Mouse (Mus musculus) layer of hippocampus, postnatal 36 days (tissue): ENCODE results near the gene Magi2. TPM values are rescaled to one million over a fixed set of nuclear protein-coding genes. Genes with fewer than 3 reads are reported as not detected.
A peak's percentile ranks its signal among the peaks of the same experiment; 100 is the strongest.
"Not testable (repeated sequence)": the region's sequence is repeated elsewhere in the genome, so short reads cannot be mapped to it uniquely, and the experiment has no call there.

Experiments used
- DNase-seq, 2 experiments: peaks; one replicate each; pipeline ENCODE4 v3.0.0; 2022
- total RNA-seq, 2 experiments: library from RNA; stranded (reverse); gene quantifications; 2 replicates each; pipeline ENCODE4 v1.2.3; 2021

The Magi2 gene
- total RNA-seq: 100 to 1,000 TPM; 131 to 156 TPM

DNA sequence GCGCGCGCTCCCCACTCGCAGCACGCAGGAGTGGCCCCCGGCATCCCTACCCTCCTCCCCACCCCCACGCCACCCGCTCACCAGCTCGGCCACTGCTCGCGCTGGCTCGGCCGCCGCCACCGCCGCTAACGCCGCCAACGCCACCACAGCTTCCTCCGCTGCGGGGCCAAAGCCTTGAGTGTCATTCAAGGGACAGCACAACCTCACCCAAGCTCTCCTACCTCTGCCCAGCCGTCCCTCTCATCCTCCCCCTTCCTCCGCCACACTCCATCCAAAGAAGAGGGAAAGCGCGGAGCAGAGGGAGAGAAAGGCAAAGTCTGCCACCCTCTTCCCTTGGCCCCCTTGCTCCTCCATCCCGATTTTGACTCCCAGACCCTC is at the start of gene Magi2:
Gene Magi2, plus strand, starts transcription at position 171 of the 378 bp plus-strand sequence.
- DNase-seq: no peak

DNA sequence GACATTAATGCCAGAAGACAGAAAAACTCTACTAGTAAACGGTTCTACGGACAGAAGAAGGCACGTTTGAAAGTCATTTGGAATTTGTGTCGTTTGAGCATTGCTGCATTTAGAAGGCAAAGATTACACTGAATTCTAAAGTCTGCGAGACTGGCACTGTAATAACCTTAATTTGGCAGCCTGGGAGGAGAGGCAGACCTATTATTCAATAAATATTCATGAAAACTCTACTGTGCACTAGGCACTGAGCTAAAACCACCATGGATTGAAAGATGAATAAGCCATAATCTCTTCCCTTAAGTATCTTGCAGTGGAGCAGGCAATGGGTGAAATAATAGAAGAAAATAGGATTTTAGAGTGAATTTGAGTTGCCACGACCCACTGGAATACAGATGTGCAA is 48.2 kb upstream of the Magi2 start:
- no peak for DNase-seq

DNA sequence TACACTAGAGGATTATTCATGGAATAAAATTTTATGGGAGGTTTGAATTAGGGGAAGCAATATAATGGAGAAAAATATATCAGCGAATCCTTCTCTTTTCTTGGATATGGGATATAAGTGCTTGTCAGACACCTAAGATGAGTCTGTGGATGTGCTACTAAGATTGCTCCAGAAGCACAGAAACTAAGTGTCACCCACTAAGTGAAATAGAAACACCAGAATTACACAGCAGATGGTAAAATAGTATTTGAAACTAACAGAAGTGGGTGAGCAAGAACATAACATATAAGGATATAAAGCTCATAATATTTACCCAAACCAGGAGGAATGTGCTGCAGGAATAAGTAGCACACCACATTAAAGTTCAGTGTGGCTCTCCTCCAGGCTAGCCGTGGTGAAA is 40.7 kb upstream of the Magi2 start:
- no peak for DNase-seq

DNA sequence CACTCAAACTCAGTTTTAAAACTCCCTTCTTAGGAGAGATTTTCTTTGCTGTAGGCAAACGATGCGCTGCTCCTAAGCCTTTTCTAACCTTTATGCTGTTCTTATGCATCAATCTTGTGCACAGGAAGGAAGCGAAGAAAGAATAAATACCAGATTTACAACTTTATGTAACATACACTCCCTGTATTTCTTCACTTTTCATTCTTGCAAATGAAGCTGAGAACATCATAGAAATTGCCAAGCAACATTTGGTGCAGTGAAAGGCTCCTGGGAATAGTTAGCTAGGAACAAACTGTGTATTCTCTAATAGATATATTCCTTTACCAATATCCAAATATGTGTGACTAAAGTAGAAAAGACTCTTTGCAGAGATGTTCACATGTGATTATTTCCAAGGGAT is 15.2 kb upstream of the Magi2 start:
- DNase-seq: no peak

DNA sequence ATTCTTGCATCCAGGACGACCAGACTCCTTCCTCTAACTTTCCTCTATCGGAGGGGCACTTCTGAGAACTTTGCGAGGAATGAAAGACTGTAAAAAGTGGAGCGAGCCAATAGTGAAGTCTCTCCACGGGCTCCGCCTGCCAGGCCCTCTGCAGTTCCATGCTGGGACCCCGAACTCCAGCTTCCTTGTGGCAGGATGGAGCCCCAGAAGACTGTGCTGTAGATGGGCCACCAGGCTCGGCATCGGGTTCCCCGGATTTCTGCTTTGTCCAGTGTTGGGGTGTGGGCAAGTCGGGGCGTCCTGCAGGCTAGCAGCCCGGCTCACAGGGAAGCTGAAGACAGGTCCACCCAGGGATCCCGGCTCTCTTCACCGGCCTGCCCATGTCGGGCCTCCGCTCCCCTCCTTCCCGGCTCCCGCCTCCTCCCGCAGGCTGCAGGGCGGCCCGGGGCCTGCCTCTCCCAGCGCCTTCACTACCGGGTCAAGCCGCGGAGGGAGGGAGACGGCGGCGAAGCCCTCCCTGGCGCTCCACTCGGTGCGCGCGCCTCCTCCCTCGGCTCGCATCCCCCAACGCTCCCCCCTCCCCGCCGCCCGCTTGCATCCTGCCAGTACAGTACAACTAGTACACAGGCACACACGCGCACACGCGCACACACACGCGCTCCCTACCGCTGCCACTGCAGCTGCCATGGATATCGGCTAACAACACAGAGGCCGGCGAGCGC is 531 bp upstream of the Magi2 start:
- peak; percentile 85 to 86 for DNase-seq

DNA sequence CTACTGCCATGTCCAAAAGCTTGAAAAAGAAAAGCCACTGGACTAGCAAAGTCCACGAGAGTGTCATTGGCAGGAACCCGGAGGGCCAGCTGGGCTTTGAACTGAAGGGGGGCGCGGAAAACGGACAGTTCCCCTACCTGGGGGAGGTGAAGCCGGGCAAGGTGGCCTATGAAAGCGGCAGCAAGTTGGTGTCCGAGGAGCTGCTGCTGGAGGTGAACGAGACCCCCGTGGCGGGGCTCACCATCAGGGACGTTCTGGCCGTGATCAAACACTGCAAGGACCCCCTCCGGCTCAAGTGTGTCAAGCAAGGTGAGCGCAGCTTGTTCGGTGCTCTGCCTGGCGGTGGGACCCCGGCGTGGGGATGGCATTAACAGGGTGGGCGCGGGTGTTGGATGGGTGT is 445 bp downstream of the Magi2 start:
- peak; percentile 29 to 34 for DNase-seq

DNA sequence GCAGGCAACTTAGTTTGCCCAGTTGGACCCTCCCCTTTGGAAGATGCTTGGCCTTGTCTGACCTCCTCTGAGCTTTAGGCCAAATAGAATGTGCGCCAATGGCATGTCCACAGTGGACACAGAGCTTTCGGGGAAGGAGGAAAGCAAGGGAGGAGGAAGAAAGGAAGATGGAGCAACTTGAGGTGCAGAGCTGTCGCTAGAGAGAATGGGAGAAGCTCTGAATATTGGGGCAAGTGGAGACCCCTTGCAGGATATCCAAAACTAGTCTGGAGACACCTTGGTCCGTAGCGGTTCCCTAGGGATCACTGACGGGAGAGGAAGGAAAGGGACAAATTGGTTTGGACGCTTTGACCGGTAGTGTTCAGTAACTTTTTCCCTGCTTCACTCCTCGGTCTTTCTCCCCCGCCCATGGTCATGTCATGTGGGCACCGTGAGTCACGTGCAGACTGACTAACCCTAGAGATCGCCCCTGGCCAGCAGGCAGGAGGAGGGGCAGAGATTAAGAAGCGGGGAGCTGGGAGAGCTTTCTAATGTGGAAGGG is 1.0 kb downstream of the Magi2 start:
- DNase-seq: peak; percentile 56 to 60

DNA sequence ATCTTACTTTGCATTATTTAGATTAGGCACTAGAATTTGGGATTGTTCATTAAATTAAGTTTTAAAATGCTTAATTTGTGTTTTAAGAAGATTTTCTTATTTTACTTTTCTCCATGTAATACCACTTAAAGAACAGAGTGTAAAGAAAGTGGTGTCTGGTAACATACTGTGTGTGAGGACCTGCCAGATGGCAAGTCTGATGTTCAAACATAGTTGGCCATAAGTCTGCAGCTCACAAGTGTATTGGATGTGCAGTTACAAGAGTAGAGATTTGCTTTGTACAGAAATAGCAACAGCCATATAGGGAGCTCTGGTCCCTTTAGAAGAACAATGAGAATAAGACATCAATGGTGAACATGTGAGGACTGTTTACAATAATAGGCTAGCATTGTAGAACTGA is 15.0 kb downstream of the Magi2 start:
- DNase-seq: no peak

DNA sequence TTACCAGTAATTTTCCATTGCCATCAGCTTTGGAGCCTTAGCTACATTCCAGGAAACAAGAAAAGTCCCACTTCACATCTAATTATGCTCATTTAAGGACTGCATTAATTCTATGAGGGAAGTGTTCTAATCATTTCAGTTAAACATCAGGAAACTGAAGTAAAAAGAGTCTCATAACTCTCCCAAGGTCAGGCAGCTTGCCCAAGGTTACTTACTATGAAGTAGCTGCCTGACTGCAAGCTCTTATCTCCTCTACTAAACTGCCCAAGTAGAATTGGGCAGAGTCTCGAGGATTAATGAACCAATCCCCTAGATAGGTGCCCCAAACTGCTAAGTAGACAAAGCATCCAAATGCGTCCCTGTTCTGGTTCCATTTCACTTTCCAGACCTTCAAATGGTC is 19.6 kb downstream of the Magi2 start:
- no peak for DNase-seq

DNA sequence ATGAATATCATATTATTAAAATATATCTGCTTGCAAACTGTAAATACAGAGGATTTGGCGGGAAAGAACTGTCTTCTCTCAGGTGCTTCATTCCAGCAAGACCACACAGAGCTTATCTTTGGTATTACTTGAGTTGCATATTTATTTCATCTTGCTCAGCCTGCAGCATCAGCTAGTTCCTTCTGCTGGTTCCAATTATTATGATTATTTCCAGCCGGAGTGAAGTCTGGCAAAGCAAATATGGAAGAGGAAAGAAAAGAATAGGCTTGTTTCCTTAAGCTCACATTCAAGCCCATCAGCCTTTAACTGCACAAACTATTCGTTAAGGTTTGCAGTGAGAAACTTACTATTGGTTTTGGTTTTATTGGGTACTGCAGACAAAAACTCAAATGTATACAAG is 20.4 kb downstream of the Magi2 start:
- DNase-seq: no peak

DNA sequence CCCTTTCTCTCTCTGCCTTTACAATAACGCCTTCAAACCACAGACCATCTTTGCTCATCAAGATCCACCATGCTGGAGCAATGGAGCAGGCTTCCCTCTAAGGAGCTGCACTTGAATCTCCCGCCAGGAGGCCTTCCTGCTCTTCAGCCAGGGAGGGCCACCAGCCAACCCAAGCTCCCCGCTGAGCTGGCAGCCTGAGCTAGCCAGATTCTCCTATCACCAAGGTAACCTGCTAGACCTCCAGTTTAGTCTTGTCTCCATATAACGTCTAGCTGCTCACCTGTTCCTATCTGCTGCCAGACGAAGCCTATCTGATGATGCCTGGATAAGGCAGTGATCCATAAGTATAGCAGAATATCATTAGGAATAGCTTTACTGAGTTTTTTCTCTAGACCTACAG is 36.0 kb downstream of the Magi2 start:
- no peak for DNase-seq

DNA sequence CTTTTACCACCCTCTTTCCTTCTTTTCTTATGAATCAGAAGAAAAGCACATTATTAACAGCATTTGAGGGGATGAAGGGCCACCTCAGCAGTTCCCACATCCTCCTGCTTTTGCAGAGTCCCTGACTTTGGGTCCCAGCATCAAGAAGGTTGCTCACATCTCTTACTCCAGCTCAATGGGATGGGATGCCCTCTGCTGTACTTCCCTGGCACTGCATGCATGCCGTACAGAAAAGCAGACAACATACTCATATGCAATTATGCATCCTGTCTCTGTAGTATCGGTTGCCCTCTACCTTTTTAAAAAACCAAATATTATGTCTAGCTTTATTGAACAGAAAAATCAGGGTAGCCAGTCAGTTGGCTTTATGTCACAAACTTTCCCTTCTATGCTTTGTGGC is 37.8 kb downstream of the Magi2 start:
- DNase-seq: no peak

DNA sequence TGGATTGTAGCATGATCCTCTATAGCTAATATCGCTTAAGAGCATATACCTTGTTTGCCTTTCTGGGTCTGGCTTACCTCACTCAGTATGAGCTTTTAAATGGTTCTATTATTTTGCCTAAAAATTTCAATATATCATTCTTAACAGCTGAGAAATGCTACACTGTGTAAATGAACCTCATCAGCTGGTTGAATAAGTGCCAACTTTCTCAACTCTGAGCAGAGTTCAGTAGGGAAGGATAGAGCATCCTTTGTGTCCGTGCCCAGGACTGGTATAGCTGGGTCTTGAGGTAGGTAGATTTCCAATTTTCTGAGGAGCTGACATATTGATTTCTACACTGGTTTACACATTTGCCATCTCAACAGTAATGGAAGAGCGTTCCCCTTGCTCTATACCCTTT is 65.7 kb downstream of the Magi2 start:
- no peak for DNase-seq

DNA sequence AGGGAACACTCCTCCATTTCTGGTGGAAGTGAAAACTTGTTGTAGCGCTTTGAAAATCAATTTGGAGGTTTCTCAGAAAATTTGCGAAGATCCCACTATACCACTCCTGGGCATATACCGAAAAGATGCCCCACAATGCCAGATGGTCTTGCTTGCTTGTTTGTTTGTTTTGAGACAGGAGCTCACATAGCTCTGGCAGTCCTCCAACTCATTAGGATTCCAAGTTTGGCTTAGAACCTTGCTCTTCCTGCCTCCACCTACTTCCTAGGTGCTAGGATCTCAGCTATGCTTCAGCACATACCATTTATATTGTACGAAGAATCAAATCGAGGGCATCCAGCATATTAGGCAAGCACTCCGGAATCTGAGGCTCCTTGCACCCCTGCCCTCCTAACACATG is 79.8 kb downstream of the Magi2 start:
- no peak for DNase-seq

DNA sequence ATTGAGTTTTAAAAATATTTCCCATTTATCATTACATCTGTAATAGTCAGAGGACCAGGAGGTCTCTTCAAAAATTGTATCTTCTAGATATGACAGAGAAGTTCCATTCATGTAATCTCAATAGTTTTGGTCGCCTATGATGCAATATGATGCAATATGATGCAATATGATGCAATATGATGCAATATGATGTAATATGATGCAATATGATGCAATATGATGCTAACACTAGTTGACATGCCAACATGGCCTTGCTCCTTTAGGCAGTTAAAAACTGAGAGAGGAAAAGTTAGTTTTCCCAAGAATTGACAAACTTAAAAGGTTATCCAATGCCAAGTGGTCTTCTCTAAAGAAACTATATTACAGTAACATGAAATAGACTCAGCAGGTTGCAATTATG is 83.0 kb downstream of the Magi2 start:
- DNase-seq: no peak

DNA sequence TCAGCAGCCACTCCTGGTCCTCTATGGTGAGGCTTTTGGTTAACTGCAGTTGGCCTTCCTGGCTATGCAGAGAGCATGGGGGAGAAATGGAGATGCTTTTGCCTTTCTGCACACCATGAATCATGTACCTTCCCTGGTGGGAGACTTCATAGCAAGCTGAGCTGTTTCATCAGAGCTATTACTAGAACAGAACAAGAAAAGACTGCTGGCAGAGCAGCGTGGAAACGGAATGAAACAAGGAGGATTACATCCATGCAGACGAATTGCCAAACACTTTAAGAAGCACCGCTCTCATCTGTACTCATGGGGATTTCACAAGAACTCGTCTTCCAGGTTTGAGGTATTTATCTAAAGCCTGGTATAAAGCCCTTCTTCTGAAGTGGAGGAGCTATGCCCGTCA is 95.7 kb downstream of the Magi2 start:
- DNase-seq: no peak

DNA sequence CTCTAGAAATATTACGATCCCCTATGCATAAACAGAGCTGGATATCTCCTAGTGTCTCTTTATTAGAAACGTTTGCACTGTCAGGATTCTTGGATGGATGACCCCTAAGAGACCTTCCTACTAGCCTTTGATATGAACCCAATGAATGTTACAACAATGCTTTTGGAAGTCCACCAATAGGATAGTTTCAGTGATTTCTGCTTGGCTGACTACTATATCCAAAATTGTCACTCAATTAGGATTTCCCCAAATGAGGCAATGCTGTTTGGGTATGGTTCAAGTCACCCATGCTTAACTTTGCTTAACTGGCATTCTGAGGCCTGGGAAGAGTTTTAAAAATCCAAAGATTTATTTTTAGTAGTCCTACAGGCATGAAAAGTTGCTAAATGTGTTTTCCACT is 110.7 kb downstream of the Magi2 start:
- DNase-seq: no peak

DNA sequence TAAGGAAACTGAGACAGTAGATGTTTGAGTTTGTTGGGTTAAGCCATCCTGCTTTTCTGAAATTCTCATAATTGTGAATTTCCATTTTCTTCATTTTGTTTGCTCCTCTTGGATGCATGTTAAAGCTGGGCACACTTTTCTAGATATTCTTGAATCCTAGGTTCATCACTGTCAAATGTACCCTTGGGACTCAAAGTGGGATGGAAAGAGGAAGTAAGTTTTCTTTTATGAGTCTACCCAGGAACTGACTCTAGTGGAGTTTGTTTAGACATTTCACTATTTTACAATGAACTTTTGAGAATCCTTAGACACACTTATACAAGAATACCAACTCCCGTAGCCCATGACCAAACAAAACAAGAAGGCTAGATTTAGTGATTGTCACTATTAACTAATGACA is 141.3 kb downstream of the Magi2 start:
- DNase-seq: no peak

DNA sequence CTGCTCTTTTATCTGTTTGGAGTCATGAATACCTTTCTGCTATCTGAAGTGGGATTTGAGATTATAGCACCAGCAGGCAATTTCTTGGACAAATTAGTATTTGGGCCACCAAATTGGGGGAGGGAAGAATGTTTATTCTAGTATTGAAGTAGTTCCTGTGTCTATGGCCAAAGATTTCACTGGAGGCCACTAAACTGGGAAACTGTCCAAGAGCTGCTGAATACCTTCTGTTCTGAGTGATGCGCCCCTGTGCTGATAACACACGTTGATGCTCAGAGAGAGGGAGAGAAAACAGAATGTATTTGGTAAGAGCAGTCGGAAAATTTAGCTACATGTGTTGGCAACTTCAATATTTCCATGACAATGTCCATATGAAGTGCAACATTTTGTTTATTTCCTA is 169.0 kb downstream of the Magi2 start:
- DNase-seq: no peak

DNA sequence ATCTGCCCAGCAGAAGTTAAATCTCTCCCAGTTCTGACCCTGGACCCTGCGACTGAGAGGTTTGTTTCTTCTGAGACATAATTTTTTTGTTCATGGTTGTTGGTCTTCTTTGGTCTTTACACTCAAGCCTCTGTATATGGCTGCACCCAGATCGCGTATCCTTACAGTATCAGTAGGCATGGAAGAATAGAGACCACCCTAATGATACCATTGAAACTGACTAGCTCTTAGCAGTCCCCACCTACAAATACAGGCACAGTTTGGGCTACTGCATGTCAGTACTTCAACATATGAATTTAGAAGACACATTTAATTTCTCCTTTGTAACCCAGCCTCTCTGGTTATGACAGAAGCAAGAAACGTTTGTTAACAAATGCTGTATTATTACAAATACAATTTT is 173.5 kb downstream of the Magi2 start:
- no peak for DNase-seq

DNA sequence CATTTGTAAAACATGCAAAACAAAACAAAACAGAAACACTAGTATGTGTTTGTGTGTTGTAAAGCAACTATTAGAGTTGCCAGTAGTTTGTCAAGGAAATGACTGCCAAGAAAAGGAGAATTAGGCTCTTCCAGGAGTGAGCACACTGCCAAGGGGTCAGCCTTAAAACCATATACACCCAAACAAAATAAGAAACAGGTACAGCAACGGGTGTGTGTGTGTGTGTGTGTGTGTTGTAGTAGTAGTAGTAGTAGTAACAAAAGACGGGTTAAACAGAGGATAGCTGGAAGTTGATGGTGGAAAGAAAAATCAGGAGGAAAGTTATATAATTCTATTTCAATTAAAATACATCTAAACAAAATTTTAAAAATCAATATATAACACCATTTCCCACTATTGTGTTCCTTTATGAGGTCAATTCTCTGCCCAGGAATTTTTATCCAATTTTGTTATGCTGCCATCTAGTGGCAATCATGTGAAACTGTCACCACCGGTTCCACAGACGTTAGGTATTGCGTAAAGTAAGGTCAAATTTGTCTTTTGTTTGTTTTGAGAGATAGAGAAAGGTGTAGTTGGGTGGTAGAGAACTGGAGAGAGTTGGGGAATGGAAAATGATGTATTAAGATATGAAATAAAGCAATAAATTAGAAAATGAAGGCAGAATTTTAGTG is 174.0 kb downstream of the Magi2 start:
- no peak for DNase-seq

DNA sequence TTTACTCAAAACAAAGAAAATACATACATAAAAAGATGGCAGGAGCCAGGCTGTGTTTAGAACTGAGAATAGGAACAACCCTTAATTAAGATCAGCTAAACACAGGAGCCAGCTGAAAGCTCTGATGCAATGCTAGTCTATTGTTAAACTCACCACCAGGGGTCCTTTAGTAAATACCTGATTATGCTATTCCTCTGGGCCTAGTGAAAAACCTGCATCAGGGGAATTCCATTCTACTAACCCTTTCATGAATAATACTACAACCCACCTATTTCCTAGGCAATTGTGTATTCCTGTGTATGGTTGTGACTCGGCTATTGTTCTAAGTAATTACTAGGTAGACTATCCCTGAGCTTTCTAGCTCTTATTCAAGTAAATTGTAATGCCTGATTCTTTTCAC is 177.4 kb downstream of the Magi2 start:
- DNase-seq: not testable (repeated sequence)

DNA sequence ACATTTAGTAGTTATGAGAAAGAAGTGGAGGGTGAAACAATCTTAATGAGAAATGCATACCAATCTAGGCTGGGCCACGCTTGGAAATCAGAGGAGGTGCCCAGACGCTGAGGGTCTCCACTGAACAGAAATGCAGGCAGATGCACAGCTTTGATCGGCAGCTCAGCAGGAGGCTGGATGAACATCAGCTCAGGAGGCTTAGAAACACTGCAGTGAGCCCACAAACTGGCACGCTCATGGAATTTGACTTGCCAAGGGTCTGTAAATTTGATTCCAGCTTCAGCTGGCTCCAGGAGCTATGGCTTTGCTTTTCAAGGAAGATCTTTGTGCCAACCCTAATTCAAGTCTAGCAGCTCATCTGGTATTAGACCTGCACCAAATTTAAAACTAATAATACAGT is 187.7 kb downstream of the Magi2 start:
- no peak for DNase-seq

DNA sequence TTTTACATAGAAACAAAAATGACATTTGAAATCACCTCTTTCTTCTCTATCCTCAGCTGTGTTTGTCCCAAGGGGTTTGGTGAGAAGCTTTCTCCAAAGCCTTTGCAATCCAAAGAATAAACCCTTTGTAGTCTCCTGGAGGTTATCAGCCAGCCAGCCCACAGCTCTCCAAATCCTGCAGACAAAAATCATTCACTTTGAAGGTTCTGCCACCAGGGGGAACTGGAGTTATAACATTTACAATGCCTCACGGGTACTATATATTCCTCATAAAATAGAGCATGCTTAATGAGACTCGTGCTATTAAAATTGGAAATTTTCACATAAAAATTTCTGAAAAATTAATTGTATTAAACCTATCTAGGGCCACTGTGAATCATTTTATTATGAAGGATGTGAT is 202.5 kb downstream of the Magi2 start:
- DNase-seq: peak in 1 of 2 experiments; percentile 45
